Mouse (Mus musculus) megakaryocyte-erythroid progenitor cell, adult 5-6 weeks (primary cell): ENCODE data around the gene Tfam. TPM values are rescaled to one million over a fixed set of nuclear protein-coding genes. Genes with fewer than 3 reads are reported as not detected.

Experiments
- ATAC-seq: replicated peaks from 2 replicates; pipeline ENCODE4 v1.8.0; 2016; ENCODE audit warnings: mild to moderate bottlenecking, inconsistent platforms; ENCODE audit not compliant: severe bottlenecking, poor library complexity, low FRiP score, low TSS enrichment
- total RNA-seq, 2 experiments: library from RNA; stranded (forward) in 1 of 2; stranded (reverse) in 1 of 2; fragments of 200-1000, 215-1000 nt in 1 of 2; fragments of >200 nt in 1 of 2; fragmentation: Nextera tagmentation in 1 of 2; gene quantifications; 2 replicates each; pipeline ENCODE4 v1.2.3; 2014 to 2017

The Tfam gene
- 45.5 and 81.4 TPM in 2 replicates for total RNA-seq (2014; fragmentation: Nextera tagmentation)
- total RNA-seq (2017), result 177 and 190 TPM in 2 replicates

DNA sequence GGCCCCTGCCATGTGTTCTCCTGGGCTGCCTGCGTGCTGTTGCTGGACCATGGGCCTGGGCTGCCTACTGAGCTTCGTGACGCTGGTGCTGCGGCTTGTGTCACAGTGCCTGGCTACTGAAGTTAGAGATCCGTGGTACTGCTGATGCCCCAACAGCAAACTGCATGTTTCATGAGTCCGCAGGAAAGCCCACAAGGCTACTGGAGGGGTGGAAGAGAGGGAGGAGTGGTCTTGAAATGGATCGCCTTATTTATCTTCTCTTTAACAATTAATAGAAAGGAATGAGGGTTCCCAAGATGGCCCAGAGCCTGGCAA, at the start of gene Tfam:
TSS of gene Tfam (minus strand) at position 41 of the 315 bp plus-strand sequence.
- no peak; the same call in 1 of the 2 replicates for ATAC-seq

DNA sequence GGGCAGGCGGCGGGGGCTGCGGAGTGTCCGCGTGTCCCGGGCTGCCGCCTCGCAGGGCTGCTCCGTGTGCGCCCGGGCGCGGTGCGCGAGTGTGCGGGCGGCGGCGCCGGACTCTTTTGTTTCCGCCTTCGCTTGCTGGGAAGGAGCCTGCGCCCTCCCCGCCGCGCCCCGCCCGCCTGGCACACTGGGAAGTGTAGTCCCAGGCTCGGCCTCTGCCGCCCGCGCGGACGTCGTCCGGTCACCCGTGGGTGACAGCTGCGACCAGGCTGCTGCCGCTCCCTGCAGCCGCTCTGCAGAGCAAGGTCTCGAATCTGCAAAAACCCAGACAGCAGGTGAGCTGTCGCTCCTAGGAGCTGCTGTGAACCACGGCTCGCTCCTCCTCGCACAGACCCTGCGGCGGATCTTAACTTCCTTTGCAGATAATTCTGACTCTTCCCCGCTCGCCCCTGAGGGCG, 47.1 kb upstream of the Tfam start, which contains the start of gene Ube2d1:
TSS of gene Ube2d1 (minus strand) at position 137 of the 455 bp plus-strand sequence.
- peak; percentile 92 for ATAC-seq

DNA sequence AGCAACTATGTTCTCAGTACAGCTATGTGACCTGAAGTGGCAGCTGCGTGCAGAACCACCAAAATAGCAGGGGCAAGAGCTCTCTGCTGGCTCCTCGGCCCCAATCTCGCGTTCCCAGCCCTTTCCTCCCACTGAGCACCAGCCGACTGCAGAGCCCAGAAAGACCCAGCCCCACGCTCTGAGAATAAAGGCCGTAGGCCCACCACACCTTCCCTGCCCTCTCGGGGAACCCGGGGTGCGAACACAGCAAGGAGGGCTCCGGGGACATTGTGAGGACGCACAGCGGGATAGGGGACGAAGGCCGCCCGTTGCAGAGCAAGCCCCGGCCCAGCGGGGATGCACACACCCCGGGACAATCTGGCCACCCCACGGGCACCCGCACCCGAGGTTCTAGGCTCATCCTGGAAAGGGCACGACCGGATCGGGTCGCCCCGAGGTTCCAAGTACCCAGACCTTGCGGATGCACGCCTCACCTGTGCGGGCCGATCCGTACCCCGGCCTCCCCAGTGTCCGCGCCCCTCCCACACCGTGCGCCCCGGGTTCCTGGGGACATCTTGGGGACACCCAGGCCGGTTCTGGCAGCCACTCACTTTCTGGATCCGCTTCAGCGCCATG, 46.5 kb upstream of the Tfam start:
- peak; percentile 27; the same call in 1 of the 2 replicates for ATAC-seq

DNA sequence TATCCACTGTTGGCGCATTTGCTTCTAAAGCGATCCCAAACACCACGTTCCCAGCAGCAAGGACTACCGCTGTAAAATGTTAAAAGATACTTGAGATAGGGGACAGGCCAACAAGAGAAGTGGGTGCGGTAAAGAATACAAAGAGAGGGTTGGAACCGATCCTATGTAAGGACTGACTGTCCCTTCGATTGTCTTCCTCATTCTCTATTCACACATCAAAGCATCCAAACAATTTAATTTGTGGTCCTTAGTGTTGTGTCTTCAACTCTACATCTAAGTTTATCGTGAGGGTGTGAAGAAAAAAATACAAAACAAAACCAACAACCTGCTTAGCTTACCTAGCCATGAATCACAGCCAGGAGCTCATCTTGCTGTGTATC, 46.0 kb upstream of the Tfam start:
- no peak for ATAC-seq

DNA sequence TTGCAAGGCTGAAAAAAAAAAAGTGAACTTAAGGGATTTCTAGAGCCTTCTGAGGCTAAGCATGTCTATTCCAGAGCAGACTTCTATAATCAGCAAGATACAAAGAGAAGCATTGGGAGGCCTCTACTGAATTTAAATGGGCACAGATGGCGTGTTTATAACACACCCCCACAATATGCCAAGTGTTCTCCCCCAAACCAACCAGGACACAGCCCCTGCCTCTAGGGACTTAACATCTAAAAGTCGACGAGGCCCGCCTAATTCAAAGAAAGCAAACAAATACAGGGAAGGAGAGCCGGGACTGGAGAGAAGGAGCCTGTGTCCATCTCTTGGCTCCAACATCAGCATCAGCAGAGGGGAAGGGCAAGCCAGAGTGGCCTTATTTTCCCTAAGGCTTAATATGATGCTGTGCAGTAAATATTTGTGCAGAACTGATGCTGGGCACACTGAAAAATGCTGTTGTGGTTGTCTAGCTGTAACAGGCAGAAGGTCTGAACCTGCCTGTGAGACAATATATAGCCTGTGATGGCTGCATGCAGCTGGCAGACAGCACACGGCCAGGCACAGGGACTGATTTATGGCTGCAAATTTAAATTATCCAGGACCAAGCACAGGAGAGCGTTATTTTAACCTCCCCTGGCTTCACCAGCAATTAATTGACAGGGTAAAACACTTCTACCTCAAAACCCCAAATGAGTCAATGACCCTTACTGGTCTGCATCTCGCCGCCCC, 35.1 kb upstream of the Tfam start:
- ATAC-seq, result no peak

DNA sequence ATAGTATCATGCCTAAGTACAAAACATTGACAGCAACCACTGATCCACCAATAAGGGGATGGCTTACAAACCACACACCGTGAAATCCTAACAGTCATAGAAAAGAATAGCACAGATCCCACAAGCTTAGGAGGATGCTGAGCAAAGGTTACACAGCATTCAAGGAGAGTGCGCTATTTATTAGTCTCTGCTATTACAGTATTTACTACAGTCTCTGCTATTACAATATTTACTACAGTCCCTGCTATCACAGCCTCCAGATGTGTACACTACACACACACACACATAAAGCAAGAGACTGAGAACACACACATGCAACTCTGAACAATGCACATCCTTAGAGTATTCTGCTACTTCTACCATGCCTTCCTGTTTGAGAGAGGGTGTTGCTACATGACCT, 29.9 kb upstream of the Tfam start:
- no peak for ATAC-seq

DNA sequence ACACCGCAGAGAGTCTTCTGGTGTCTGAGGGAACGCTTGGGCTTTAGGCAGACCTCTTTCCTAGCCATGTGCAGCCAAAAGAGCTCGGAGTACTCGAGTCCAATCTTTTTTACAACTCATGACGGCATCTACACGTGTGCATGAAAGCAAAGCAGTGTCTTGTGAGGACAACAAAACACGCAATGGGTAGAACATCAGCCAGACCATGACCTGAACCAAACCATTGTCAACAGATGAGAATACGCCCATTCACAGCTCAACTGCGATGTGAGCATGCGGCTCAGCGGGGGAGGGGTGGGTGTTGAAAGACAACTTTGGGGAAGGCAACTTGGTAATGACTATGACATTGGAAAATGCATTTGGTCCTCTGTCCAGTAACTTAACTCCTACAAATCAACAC, 29.4 kb upstream of the Tfam start:
- no peak for ATAC-seq

DNA sequence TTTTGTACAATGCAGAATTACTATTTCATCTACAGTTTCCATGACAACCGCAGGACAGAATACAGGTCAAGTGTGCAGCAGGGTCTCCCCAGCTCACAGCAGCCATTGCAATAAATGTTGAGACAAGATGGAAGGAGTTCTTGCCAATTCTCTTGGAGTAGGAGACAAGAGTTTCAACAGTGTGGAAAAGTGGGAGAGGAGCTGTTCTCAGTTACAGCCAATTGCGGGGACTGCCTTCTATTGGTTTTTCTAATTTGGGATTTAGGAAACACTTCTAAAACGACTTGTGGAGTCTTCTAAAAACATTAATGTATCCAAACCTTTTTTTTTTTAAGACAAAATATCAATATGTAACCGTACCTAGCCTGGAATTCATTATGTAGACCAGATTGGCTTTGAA, 27.0 kb upstream of the Tfam start:
- ATAC-seq, result no peak

DNA sequence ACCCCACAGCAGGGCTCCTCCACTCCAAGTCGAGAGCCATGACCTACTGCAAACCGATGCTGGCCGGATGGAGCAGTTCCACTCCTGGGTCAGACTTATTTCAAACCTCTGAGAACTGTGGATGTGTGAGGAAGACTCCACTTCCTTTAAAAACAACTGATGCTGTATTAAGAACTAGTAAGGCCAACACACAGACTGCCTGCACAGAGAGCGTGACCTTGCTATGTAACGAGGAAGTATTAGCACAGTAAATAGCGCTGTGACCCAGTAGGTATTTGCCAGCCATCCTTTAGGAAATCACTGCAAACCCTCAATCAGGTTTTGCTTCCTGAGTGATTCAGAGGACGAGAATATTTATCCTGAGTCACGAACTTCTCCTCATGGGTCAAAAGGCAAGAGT, 23.6 kb upstream of the Tfam start:
- ATAC-seq, result no peak

DNA sequence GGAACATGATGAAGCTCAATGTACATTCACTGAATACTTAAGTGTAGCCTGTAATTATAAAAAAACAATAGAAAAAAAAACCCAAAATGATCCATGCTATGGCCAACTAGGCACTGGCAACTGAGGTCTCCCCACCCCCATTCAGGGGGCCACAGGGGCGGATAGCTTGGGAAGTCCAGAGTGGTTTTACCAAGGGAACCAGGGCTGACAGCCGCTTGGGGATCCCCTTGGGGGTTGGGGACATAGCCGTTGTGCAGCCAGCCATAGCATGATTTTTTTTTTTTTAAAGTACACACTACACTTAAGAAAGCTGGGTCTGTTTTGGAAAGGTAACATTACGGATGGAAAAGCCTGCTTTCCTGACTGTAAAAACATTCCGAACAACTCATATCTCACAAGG, 20.9 kb upstream of the Tfam start:
- no peak for ATAC-seq

DNA sequence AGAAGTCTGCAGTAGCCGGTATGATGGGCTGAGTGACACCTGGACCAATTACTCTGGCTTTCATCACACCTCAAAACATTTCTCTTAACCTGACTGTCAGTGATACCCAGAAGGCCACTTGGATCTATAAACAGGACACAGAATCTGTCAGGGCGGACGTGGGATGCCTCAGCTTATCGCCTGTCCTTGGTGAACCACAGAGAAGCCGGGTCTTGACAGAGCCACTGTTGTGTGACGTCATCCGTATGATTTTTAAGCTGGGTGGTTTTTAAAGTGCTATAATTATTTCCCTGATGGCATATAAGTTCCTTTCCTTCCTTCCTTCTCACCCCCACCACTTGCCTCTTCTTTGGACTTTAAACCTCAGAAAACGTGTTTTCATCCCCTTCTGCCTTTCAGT, 20.4 kb upstream of the Tfam start:
- ATAC-seq, result no peak

DNA sequence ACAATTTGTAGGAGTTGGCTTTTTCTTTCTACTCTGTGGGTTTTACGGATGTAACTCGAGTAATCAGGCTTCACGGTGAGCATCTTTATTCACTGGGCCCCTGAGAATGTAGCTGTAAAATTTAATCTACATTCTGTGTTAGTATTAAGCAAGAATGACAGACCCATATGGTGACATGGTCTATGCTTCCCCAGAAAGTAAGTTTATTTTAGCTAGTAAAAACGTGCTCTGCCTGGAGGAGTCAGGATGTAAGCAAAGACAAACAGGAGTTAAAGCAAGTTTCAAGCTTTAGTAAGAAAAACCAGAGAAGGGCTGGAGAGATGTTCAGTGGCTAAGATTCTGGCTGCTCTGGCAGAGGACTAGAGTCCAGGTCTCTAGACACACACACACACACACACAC, 15.1 kb upstream of the Tfam start:
- no peak for ATAC-seq

DNA sequence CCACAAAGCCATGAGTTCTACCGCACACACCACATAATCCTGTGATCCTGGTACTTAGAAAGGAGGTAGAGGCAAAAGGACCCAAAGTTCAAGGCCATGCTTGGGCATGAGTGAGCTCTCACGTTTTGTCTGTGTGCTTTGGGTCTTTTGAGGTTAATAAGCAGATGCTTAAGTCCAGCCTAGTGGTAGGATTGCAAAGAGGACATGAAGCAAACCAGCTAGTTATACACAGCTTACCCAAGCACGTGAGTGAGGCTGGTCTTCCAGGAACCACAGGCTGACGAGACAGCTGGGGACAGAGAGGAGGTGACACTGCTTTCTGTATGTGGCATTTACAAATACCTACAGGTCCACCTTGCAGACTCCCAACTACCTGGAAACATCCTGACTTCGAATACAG, 14.3 kb upstream of the Tfam start:
- ATAC-seq, result no peak

DNA sequence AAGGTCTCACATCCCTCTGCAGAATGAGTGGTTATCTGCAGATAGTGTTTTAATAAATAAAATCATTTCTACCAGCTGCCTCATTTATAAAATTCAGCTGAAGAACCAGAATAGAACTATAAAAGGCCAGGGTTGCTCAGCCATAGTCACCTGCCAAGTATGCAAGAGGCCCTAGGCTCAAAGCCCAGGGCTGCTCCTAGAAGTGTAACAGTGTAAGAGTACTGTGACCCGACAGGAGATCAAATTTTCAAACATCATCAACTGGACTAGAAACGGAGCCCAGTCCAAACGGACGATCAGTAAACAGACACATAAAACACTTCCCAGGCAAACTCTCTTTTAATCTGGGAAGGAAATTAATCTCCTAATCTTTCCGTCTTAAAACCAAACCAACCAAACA, 13.8 kb upstream of the Tfam start:
- ATAC-seq, result no peak

DNA sequence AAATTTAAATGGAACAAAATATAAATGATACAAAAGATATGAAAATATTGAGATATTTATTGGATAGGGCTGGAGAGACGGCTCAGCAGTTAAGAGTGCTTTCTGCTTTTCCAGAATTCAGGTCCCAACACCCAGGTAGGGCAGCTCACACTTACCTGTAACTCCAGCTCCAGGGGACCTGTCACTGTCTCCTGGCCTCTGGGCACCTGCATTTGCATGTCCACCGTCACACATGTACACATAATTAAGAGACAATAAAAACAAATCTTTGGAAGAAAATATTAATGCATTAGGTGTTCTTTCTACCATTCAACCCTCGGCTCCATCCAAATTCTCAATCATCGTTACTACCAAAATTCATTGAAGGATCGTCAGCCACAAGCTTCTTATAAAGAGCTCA, 13.2 kb upstream of the Tfam start:
- ATAC-seq, result no peak

DNA sequence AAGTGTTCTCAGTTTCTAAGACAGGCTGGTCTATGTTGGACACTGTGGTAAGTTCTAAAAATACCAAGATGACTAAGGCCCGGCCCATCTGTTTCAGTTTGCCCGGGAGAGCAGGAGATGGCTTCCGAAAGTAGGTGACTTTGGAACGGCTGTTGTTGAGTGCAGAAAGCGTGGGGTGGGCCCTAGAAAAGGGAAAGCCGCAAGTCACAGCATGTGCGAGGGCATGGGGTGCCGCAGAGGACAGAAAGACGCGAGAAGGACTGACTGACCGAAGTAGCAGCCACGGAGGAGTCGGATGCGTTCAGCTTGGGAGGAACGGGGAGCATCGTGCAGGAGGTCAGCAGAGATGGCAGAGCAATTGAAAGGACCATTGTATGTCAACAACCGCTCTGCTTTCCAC, 12.4 kb upstream of the Tfam start:
- ATAC-seq, result no peak

DNA sequence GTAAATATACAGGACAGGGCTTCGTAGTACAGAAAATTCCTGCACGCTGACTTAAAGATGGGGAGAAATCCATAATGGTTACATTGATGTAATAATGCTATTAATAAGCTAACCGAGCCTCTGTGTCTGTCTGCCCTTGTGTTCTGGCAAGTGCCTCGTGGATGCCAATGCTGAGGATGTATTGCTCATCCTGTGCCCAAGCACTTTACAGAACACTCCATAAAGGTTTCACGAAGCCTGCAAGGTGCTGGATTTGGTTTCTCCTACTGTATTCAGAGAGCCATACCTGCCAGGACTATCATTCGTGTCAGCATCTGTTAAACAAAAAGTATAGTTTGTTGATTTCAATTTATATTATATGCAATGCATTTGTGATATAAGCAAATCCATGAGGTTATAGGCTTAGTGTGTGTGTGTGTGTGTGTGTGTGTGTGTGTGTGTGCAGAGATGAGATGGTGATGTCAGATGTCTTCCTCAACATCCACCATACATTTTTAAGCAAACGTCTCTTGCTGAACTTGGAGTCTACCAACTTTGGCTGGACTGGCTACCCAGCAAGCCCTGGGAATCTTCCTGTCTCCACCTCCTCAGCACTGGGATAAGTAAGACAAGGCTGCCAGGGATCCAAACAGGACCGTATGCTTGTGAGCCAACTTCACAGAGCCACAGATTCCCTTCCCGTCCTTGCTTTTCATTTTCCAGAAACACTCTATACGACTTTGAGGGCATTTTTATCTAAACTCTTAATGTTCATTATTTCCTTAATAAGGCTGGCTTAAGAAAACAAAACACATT, 11.2 kb upstream of the Tfam start:
- ATAC-seq, result no peak

DNA sequence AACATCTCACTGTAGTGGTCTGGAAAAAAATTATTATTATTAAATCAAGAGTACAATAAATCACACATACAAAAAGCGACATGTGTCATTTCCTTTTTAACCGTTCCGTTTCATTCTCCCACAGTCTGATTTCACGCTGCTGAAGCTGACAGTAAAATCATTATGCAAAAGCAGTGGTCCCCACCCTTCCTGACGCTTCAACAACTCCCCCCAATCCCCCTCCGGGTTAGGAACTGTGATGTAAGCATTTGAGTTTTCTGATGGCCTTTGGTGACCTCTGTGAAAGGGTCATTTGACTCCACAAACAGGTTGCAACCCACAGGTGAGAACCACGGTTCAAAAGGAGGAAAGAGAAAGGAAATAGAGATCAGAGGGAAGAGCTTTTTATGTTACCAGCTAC, 8.9 kb upstream of the Tfam start:
- ATAC-seq, result no peak

DNA sequence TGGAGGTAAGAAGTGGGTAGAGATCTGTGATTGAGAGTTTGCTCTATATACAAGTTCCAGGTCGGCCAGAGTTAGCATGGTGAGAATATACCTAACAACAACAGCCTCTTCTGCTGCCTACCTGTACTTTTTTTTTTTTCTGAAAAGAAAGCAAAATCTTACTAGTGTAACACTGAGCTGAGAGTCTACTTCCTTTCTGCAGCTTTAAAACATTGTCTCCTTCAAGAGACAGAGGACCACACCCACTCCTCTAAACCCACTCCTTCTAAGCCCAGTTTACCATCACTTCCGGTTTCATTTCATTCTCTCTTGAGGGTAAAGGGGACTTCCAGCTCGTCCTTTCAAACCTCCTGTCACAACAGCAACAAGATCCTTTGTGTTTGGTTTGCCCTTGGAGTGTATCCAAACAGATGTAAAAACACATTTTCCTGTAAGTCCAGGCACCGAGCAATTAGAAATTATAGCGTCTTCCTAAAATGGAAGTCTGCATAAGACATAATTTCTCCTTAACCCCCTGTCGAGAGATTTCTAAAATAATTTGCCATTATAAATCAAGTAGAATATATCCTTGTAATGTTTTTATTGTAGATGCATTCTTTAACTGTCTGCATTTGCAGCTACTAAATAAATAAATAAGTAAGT, 1.5 kb upstream of the Tfam start:
- ATAC-seq, result no peak
